Mouse (Mus musculus) bone marrow macrophage, adult 2 months (primary cell): ENCODE measurements at regions not wholly inside any gene's neighbourhood (a gene's known extent, or its start where the extent isn't known, plus 50 kb on each side); places are given as distances from the start of the nearest gene placed in this dataset.

Experiments
- H3K27ac ChIP-seq: 2 replicates; pipeline ENCODE4 v1.5.1; 2012; ENCODE audit warnings: low read depth, low read length; ENCODE audit not compliant: insufficient read depth
- H3K4me1 ChIP-seq: 2 replicates; pipeline ENCODE4 v1.6.1; 2012; ENCODE audit warnings: low read length; ENCODE audit not compliant: control insufficient read depth, insufficient read depth
- H3K4me3 ChIP-seq: 2 replicates; pipeline ENCODE4 v1.5.1; 2012; ENCODE audit warnings: mild to moderate bottlenecking, low read length, moderate library complexity; ENCODE audit not compliant: insufficient read depth
- CTCF ChIP-seq: IDR thresholded peaks from 2 replicates; pipeline ENCODE4 v1.5.1; 2012; ENCODE audit warnings: low read depth, mild to moderate bottlenecking, low read length, moderate library complexity
- POLR2A ChIP-seq: IDR thresholded peaks from 2 replicates; pipeline ENCODE4 v1.6.1; 2012; ENCODE audit warnings: mild to moderate bottlenecking, low read depth, low read length, borderline replicate concordance

- no peak overlapping the region for H3K27ac ChIP-seq
- no peak overlapping the region for H3K4me3 ChIP-seq
- no peak for TF ChIP-seq CTCF
- H3K4me1 ChIP-seq: no peaks in the 10 kb centered on the region
Measured at GRCm38 (mm10) chr1:89364547-89365305, 89.9 kb upstream of the Agap1 start.

- H3K4me1 ChIP-seq: no peaks in the 10 kb centered on the region
- no peak for TF ChIP-seq POLR2A
- no peak overlapping the region for H3K27ac ChIP-seq
Measured at GRCm38 (mm10) chr1:89366891-89367290, 87.7 kb upstream of the Agap1 start.

GRCm38 (mm10) chr1:89373806-89374205 is 80.8 kb upstream of the Agap1 start:
- no peak overlapping the region for H3K4me3 ChIP-seq

More at GRCm38 (mm10) chr1:89366891-89367290, 87.7 kb upstream of the Agap1 start:
- no peak overlapping the region for H3K4me3 ChIP-seq

GRCm38 (mm10) chr1:89374271-89374670 is 80.3 kb upstream of the Agap1 start:
- no peak for TF ChIP-seq CTCF
- TF ChIP-seq POLR2A: no peak

More at GRCm38 (mm10) chr1:89373806-89374205, 80.8 kb upstream of the Agap1 start:
- TF ChIP-seq CTCF (no peak), POLR2A (no peak)
- Histone ChIP-seq H3K27ac (no peak overlapping the region), H3K4me1 (no peaks in the 10 kb centered on the region)

GRCm38 (mm10) chr1:89382021-89382420 is 72.6 kb upstream of the Agap1 start:
- TF ChIP-seq POLR2A (no peak), CTCF (no peak)
- H3K4me1 ChIP-seq: no peaks in the 10 kb centered on the region
- H3K4me3 ChIP-seq: no peak overlapping the region
- no peak overlapping the region for H3K27ac ChIP-seq

More at GRCm38 (mm10) chr1:89374271-89374670, 80.3 kb upstream of the Agap1 start:
- Histone ChIP-seq H3K4me3 (no peak overlapping the region), H3K27ac (no peak overlapping the region), H3K4me1 (no peaks in the 10 kb centered on the region)

- H3K4me1 ChIP-seq: no peaks in the 10 kb centered on the region
- no peak overlapping the region for H3K4me3 ChIP-seq
- TF ChIP-seq POLR2A: no peak
- no peak overlapping the region for H3K27ac ChIP-seq
Measured at GRCm38 (mm10) chr1:89385111-89385510, 69.5 kb upstream of the Agap1 start.

- no peak for TF ChIP-seq POLR2A
- no peak for TF ChIP-seq CTCF
- no peak overlapping the region for H3K4me3 ChIP-seq
- no peaks in the 10 kb centered on the region for H3K4me1 ChIP-seq
- no peak overlapping the region for H3K27ac ChIP-seq
Measured at GRCm38 (mm10) chr1:89392711-89393110, 61.9 kb upstream of the Agap1 start.

GRCm38 (mm10) chr1:89394471-89394870 is 60.1 kb upstream of the Agap1 start:
- Histone ChIP-seq H3K4me3 (no peak overlapping the region), H3K27ac (no peak overlapping the region), H3K4me1 (no peaks in the 10 kb centered on the region)
- TF ChIP-seq CTCF (no peak), POLR2A (no peak)

- Histone ChIP-seq H3K4me1 (no peaks in the 10 kb centered on the region), H3K4me3 (no peak overlapping the region), H3K27ac (no peak overlapping the region)
- no peak for TF ChIP-seq CTCF
- TF ChIP-seq POLR2A: no peak
Measured at GRCm38 (mm10) chr1:89400734-89401202, 53.8 kb upstream of the Agap1 start.

- TF ChIP-seq POLR2A: no peak
- TF ChIP-seq CTCF: no peak
- no peak overlapping the region for H3K4me3 ChIP-seq
- H3K27ac ChIP-seq: no peak overlapping the region
- no peaks in the 10 kb centered on the region for H3K4me1 ChIP-seq
Measured at GRCm38 (mm10) chr1:89402513-89403210, 51.9 kb upstream of the Agap1 start.
